Mouse (Mus musculus) c-Kit-positive CD71-negative TER-119-negative erythroid progenitor cells, embryonic 14.5 days (primary cell): ENCODE measurements at regions not wholly inside any gene's neighbourhood (a gene's known extent, or its start where the extent isn't known, plus 50 kb on each side); places are given as distances from the start of the nearest gene placed in this dataset.

ENCODE experiments used
- DNase-seq: peaks from one replicate; pipeline ENCODE4 v3.0.0-alpha.2; 2013; ENCODE audit warnings: low read depth

DNA sequence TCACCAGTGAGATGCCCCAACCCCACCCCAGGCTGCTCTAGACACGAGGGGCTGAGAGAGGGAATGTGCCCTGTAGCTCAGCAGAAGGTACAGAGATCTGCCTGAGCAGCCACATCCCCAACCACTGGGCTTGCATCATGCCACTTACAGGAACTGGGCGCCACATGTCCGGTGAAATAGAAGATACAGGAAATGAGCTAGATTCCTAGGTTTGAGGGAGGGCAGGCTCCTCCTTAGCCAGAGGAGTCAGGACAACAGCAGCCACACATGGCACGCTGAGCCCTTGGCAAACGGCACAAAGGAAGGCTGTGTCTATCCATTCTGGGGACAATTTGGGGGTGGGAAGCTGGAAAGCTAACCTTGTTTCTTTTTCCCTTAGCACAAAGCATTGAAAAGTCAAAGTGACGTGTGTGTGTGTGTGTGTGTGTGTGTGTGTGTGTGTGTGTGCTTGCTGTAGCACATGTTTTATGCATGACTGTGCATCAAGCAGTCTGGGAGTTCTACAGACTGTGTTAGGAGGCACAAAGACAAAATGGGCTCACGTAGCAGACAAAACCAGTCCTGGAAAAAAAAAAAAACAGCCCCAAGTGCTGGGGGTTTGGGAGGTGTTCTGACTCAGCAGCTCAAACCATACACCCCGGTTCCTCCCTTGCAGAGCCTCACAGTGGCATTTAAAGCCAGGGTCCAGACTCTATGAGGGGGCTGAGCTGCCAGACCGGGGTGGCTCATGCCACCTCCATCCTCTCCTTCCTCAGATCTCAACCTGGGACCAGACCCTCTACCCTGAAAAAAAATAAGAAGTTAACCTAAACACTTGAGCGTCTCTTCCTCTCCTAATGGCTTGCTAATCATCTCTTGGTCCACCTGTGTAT, 343.7 kb upstream of the Smim15 start:
- DNase-seq, result peak; percentile 17

GRCm38 (mm10) chr13:107699251-107699650, 345.0 kb upstream of the Smim15 start:
- DNase-seq, result no peak

GRCm38 (mm10) chr13:107698345-107698744, 345.9 kb upstream of the Smim15 start:
- DNase-seq, result no peak

DNA sequence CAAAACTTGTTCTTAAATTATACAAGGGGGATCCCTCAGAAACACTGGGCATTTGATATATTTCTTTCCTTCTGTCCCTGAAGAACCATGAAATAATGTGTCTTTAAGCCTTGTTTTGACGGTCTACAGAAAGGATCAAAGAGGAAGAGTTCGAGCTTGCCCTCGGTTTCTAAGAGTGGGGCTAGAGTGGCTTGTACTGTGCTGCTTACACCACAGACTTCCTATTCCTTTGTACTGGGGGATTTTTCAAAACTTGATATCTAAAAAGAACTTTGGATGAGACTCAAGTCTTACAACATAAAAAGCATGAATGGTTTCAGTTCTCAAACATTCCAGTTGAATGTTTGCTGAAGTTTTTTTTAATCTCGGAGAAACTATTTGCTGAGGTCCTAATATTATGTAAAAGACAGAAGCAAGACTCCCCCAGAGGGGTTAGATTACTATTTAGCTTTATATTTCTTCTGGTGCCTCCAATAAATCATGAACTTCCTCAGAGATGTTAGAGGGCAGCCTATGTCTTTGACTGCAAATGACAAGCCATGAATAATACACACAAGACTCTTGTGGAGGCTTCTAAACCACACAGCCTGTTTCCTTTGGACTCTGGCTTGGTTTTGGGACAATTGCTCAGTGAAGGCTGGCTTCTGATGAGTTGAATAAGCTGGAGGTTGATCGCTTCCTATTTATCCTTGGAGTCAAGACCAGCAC, 352.0 kb upstream of the Smim15 start:
- no peak for DNase-seq

DNA sequence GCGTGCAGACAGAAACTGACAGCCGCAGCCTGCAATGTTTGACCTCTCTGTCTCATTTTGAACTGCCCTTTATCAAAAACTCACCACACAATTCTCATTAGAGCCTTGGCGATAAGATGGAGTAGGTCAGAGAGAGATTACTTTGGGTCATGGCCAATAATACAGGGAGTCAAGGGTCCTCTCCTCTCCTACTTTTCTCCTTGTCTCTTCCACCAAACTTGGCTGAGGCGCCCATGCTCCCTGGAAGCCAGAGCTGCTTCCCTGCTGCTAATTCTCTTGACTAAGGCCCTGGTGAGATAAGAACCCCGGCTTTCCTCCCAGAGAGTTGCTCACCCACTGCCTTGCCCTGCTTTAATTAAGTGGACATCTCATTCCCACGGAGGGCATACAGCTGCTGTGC, 355.3 kb upstream of the Smim15 start:
- no peak for DNase-seq

DNA sequence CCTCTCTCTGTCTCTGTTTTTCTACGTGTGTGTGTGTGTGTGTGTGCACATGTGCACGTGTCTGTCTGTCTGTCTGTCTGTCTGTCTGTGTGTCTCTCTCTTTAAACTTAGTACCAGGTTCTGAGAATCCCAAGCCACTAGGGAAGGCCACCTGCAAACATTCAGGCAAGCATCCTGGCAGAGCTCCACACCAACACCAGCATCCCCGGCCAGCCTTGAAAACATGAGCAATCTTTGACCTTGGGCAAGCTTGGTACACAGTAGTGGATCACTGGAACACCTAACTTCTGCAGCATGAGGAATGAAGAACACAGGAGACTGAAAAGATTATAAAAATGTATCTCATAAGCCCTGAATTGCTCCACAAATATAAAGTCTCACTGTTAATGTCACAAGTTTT, 359.0 kb upstream of the Smim15 start:
- DNase-seq, result no peak

DNA sequence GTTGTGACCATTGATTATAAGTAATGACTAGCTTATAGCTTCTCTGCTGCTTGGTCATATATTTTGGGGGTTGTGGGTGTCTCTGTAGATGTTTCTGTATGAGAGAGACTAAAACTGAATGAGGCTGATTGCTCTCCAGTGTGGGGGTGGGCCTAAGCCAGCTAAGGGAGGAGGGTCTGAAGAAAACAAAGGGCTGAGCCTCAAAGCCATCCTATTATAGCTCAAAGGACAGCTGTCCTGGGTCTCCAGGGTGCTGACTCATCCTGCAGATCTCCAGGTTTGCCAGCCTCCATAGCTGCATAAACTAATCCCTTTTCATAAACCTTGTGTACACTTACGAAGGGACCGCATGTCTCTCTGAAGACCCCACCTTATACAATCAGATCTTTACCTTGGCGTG, 360.3 kb upstream of the Smim15 start:
- no peak for DNase-seq

DNA sequence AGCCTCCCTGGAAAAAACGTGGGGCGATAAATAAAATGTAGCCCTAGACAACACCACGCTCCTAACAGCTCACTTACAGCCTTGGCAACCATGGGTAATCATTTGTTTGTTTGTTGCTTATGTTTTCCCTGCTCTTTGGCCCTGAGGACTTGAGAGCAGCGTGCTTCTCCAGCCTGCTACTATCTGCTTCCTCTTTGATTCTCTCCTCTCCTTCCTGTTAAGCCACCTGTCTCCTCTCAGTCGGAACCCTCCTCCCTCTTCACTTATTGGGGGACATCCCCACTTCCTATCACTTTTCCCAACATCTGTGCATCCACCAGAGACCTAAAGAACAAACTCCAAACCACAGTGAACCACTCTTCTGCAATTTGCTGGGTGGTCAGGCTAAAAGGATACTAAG, 362.5 kb upstream of the Smim15 start:
- no peak for DNase-seq

- no peak for DNase-seq
Observed at GRCm38 (mm10) chr13:107678860-107679259, 365.4 kb upstream of the Smim15 start.

GRCm38 (mm10) chr13:107677091-107677470, 367.2 kb upstream of the Smim15 start:
- DNase-seq, result no peak

DNA sequence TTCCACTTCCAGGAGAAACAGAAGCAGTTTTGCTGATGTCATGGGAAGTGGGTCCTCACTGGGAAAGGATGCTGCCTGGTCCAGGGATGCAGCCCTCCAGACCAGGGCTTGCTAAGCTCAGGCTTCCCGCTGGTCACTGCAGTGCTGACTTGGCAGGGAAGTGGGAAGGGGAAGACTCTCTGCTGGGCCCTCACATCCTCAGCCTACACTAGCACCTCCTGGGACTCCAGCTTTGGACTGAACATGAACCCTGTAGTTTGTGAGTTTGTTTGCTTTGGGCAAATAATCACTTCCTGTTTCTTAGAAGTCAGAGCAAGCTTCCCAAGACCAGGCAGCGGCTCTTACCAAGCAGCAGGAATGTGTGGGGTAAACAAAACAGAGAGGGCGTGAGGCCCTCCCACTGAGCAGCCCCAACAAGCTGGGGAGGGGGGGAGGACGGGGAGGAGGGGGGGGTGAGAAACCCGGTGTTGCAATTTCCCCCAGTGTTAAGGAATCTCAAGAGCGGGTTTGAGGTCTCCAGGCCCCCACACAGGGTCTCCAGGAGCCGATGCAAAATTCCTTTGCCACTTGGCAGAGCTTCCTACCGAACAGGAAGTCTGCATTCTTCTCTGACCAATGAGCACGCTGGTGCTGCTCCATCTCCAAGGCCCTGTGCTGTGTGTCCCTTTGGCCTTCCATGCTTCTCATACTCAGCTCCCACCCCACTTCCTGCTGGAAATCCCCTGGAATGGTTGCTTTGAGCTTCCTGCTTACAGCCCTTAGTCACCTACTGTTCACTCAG, 367.7 kb upstream of the Smim15 start:
- DNase-seq, result no peak

DNA sequence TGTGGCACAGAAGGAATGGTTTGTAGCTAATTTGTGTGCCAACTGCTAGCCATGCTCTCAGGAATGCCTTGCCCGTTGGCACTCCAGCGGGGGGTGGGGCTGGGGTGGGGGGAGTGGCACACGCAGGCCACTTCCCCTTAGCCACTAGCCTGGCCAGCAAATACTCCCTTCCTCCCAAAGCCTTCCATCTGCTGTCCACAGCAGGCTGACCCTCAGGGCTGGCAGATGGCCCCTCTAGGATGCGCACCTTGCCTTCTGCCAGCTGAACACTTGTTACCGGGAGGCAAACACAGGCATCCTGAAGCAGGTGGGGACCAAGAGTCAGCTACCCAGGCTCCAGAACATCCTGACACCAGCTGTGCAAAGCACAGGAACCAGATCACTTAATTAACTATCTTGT, 372.1 kb upstream of the Smim15 start:
- no peak for DNase-seq

DNA sequence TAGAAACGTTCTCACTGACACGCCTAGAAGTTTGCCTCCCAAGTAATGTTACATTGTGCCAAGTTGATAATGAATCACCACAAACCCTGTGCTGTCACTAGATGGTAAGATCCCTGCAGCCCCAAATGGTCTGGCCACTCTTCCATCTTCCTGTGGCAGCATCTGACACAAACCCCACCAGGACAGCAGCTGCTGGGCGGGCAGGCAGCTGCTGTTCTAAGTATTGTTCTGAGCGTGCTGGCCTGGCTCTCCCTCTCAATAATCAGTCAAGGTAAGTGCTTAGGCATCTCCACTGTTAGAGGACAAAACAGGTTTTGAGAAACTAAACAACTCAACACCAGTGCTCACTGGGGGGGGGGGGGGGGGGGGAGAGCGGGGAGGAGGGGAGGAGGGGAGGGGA, 375.7 kb upstream of the Smim15 start:
- DNase-seq, result no peak

- no peak for DNase-seq
Observed at GRCm38 (mm10) chr13:107665775-107666174, 378.5 kb upstream of the Smim15 start.

- no peak for DNase-seq
Observed at GRCm38 (mm10) chr13:107664197-107664596, 380.0 kb upstream of the Smim15 start.

GRCm38 (mm10) chr13:107663745-107664144, 380.5 kb upstream of the Smim15 start:
- DNase-seq, result no peak

- DNase-seq, result no peak
Observed at GRCm38 (mm10) chr13:107661414-107661813, 382.8 kb upstream of the Smim15 start.

DNA sequence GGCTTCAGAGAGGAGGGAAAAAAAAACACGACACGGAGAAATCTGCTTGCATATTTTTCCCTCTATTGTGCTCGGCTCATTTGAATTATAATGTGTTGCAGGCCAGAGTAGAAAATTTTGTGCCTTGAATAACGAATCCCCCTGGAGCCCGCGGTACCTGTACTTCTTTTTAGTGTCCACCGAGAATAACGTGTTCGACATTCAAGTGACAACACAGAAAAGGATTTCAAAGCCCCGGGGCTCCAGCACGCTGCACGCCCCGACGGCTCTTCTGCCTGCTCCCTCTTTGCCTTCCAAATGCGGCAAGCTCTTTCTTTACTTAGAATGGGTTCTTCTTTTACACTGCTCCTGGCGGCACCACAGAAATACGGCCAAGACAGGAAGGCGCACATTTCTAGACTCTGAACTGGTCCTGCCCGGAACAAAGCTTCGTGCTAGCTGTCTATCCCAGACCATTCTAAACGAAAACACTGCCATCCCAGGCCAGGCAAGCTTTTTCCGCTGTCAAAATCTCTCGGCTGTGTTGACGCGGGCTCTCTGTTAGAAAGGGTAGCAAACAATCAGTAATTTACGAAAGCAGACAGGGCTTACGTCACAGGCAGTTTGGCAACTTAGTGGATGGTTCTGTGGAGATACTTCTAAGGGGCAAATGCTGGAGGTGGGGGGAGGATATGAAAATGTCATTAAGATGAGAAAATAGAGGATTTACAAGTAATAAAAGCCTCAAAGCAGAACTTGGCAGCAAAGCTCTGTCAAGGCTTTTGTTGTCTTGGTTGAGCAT, 398.2 kb upstream of the Smim15 start:
- peak; percentile 17 for DNase-seq

DNA sequence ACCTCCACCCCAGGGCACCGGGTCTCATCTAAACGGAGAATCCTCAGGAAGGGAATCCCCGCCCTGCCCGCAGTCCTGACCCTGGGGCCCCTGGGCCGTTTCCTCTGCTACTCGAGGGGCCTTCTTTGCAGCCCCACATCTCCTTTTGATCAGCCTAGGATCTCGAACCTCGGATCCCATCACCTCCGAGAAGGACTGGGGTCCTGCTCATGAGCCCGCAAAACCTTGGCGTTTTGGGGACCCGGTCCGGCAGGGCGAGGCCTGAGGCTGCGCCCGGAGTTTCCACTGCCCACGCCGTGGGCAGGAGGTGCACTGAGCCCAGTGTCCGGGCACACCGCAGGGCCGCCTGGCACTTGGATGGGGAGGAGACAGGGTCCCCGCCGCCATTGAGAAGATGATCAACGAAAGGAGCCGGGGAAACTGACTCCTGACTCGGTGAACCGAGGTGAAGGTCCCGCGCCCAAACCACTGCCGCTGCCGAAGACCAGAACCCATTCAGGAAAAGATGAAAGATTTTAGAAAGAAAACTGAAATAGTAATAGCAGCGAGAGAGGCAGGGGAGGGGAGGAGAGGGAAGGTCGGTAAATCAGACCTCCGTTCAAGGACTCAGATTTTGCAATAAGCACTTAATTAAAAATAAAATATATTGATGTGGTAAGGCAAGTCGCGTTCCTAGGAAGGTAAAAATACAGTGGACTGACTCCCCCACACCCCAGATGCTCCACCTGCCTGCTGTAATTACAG, 399.0 kb upstream of the Smim15 start:
- no peak for DNase-seq

DNA sequence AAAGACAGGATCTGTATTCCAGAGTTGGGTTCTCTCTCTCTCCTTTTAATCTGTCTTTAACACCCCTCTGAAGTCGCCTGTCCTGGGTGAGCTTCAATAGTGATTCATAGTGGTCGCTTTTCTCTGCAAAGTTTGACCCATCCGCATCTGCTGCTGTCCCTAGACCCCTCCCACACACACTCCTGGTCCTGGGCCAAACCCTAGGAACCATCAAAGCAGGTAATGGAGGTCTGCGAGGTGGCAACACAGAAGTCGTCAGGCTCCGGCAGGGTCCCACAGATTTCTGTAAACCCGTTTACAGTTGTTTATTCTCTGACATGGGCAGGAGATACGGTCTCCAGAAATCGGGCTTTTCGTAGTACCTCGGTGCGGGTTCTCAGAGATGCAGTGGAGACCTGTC, 399.5 kb upstream of the Smim15 start:
- DNase-seq, result no peak
